Mouse (Mus musculus) heart, adult 18-20 months (tissue): ENCODE measurements around the gene Fars2. TPM values are rescaled to one million over a fixed set of nuclear protein-coding genes. Genes with fewer than 3 reads are reported as not detected.

Source experiments
- DNase-seq, 2 experiments: peaks; one replicate each; pipeline ENCODE4 v3.0.0; 2021 to 2022; ENCODE audit warnings: mixed read lengths in 1 of 2
- long read RNA-seq, 2 experiments: library from polyadenylated mRNA; stranded (forward); transcript quantifications; one replicate each; pipeline ENCODE4 v2.0.0; 2021
- total RNA-seq, 2 experiments: library from RNA; stranded (reverse); gene quantifications; 2 replicates each; pipeline ENCODE4 v1.2.3; 2021

Gene Fars2
- total RNA-seq = 10 to 100 TPM; 80.0 to 86.2 TPM
- long read RNA-seq, experiment 1, transcript Fars2-201 (7 exons, 2,125 nt) = major isoform, 90 of 108 reads
- long read RNA-seq, experiment 1, transcript Fars2-208 (8 exons, 1,750 nt) = minor isoform, 5 of 108 reads
- long read RNA-seq, experiment 1, transcript Fars2-204 (1 exons, 461 nt) = minor isoform, 6 of 108 reads
- long read RNA-seq, experiment 1, partial matches to known transcripts = 3 of 108 reads
- long read RNA-seq, experiment 1, other reads (novel, unspliced or antisense) = 4 of 108 reads
- long read RNA-seq, experiment 2, transcript Fars2-201 (7 exons, 2,125 nt) = major isoform, 46 of 52 reads
- long read RNA-seq, experiment 2, partial matches to known transcripts = 1 of 52 reads
- long read RNA-seq, experiment 2, other reads (novel, unspliced or antisense) = 3 of 52 reads

DNA sequence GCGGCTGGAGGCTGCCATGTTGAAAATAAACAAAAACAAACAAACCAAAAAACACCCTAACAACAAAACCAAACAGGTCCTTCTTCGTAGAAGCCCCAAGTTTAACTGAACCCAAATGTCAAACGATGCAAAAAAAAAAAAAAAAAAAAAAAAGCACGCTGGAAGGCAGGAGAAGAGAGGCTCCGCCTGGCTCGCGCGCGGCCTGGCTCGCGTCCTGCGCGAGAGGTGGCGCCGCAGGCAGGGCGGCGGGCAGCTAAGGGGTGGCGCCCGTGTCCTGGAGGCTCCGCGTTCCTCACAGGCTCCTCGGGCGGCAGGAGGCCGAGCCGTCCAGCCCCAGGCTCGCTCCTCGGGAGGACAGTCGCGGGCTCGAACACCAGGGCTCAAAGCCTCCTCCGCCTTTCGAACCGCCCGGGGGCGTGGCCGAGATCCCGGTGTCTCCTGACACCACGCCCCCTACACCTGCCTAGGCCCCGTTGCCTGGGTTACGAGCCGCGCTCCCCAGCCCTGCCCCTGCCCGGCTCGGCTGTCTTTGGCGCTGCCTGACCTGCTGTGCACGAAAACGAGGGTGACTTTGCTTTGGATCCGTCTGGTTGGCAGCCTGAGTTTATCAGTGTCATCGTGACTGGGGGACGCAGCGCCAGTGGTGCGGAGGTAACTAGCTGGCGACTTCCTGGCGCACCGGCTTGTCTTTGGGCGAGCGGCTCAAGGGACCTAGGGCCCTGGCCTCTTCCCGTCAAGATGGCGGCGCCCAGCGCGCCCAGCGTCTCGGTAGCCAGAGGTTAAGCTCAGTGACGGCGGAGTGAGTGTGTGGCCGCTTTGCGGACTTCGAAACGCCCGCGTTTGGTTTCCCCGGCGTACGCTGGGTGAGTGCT is at the start of gene Fars2, which contains the start of gene Lyrm4:
Gene Fars2, plus strand, starts transcription at position 270 of the 872 bp plus-strand sequence.
Gene Lyrm4, minus strand, starts transcription at position 384 of the 872 bp plus-strand sequence.
- peak; percentile 98 for DNase-seq

DNA sequence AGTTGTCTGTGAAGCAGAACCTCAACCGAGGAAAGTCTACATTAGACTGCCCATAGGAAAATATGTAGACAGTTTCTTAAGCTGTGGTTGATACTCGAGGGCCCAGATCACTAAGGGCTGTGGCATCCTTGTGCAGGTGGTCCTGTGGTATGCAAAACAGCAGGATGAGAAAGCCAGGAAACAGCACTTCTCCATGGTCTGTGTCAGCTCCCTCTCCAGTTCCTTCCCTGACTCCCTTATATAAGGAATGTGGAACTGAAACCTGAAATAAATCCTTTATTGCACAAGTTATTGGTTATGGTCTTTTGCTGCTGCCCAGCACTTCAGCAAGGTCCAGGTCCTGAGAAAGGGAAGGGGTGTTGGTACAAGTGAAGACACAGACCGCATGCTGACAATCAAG is 42.7 kb upstream of the Fars2 start:
- DNase-seq = no peak

DNA sequence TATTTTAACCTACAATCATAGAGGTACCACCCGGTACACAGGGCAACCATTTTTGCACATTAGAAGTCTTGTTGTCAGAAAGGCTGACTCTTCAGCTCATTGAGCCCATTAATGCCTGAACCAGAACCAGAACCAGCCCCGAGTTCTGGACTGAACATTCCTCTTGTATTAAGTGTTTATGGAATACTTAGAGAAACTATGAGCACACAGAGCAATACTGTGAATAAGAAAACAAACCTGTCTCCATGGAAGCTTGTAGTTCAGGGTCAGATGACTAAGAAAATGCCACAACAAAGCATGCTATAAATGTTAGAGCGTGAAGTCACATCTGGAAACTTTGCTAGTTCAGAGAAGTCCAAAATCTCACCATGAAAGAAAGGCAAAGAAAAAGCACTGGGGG is 35.6 kb upstream of the Fars2 start:
- DNase-seq = no peak

DNA sequence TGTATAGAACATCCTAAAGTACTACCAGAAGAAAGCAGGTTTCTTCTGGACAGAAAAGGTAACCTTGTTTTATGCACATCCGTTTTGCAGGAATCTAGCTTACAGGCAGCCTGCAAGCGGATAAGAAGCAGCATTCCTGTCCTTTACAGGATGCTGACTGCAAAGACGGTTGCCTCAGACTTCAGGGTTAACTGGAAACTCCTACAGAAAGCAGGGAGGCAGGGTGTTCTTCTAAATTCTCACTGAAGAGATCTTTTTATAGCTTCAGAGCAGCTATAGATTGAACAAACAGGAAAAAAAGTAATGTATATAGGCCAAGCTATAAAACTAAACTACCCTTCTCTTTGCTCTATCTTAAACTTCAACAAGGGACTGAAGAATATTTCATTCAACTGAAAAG is 32.5 kb upstream of the Fars2 start:
- DNase-seq = no peak

DNA sequence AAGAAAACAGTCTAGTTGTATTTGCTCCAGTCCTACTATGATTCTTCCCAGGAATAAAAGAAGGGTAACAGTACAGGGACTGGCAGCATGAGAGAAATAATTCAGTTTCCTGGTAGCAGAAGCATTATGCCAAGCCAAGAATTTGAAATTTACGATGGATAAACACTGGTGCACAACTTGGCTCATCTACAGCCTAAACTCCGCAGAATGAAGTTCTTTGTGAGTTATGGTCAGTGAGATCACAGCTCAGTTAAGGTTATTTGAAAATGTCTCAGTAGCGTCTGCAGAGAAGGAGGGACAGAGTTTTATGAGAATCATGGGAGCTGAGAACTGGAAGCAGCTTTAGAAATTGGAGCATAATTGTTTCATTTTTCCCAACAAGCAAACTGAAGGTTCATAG is 31.2 kb upstream of the Fars2 start:
- DNase-seq = no peak

DNA sequence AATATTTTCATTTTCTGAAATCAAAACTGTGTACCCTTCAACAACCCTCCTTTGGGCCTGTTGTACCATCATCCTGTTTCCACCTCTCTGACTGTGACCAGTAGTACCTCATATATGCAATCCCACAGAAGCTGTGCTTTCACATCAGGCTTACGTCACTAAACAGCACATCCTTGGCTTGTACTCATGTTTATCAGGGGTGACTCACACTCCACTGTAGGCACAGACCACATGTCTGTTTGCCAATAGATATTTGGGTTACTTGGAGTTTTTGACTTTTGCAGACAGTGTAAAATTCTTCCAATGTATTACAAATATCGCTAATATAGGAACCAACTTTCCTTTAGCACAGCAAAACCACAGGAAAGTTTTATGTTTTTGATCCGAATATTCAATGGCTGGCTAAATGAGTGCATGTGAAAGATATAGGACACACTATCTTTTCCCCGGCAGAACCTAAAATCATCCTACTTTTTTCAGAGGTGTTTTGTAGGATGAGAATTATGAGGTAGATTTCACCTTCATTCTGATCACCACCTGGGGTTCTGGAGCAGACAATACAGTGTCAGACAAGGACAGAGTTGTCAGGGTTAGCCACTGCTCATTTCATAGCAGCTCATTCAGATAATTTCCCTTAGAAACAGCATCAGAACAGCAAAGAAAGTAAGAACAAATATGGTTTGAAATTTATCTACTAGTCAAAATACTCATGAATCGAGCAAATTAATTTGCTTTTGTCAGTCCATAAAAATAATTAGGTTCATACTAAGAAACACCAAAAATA is 30.4 kb upstream of the Fars2 start:
- peak; percentile 25 to 43 for DNase-seq

DNA sequence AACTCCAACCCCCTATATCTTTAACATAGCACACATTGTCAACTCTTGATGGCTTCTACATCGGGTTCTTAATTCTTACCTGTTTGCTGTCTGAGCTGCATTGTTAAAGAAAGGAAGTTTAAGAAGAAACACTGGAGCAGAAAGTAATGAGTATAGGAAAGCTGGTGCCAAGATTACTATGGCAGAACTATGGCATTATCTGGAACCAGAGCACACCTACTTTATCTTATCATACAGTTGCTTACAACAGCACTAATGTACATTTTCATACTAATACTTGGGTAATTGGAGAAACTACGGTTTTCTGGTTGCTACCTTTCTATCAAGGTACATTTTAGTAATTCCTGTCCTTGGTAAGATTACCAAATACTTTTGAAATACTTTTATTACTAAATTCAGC is 29.8 kb upstream of the Fars2 start:
- no peak for DNase-seq

DNA sequence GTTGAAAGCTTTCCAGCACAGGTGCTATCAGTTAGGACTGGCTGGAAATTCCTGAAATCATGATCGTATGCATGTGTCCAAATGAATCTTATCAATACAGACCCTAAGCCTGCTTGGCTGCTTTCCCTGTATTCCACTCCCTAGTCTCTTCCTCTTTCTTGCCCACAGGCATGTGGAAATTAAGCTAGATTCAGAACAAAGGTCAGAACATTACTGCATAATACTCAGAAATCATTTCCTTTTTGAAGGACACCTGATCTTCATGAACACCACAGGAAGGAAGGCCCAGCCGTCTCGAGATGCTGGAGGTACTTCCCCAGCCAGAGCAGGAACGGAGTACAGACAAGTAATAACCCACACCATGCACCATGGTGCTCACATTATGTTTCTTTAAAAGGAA is 29.0 kb upstream of the Fars2 start:
- DNase-seq = peak in 1 of 2 experiments; percentile 11

DNA sequence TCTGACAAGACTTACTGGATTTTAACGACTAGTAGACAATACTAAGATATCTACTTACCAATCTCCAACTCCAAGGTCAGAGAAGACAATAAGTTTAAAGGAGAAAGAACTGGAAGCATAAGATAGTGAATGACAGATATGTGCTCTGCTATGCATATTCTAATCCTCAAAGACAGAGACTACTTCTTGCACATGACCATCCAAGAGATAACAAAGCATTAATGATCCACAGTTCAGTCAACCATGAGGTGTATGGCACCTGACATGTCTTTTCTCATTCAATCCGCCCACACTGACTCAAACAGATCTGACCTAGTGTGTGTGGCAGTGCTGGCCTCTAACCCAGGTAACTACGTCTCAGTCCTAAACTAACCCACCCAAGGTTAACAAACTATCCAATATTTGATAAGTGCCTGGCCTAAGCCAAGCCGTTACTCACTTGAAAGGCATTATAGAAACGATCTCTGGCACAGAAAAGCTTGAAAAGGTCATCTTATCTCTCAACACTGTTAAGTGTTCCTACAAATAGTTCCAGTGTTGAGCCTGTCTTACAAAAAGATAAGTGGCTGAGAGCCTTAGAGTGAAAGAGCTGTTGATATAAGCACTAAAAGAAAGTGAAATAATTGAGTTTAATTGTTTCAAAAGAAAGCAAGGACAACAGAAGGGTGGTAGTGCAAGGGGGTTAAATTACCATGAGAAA is 20.4 kb upstream of the Fars2 start:
- DNase-seq = peak; percentile 27 to 28

DNA sequence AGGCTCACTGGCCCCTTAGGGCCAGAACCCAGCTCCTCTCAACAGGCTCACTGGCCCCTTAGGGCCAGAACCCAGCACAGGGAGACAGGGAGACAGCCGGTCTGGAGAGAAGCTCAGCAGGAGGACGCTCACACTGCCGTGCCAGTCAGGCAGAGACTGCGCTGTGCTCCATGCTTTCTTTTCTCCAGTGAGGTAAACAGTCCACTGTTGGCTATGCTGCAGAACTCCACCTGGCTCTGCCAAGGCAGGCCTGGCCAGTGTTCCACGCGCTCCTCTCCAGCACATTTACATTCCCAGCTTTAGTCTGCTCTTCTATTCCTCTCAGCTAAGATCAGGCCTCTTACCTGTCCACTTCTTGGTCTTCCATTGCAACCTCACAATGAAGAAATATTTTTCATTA is 11.6 kb upstream of the Fars2 start:
- DNase-seq = peak; percentile 26 to 38

DNA sequence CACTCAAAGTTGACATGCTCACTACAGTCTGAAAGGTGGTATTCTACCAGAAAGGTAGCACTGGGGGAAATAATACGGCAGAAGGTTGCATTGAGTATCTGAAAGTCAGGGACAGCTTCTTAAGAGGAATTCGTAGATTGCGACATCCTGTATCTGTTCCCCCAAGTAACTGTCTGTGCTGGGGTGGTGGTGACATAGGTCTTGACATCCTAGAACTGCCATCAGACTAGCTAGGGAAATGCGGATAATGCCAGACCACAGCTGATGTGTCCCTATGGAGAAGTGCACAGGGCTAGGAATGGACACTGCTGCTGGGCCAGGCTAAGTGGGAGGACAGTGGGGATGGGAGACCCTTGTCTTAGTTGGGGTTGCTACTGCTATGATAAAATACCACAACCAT is 8.7 kb upstream of the Fars2 start:
- no peak for DNase-seq

DNA sequence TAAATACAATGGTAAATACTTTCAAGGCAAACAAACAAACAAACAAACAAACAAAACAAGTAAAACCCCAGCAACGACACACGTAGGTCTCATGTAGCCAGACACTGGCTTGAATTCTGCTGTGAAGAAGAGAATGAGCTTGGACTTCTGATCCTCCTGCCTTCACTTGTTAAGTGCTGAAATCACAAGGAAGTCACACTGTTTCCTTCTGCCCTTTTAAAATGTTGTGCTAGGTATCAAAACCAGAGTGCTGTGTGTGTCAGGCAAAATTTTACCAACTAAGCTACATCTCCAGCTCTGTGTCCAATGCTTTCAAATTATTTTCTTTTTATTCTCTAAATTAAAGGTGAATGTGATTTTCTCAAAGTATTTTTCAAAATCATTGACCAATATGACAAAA is 5.9 kb upstream of the Fars2 start:
- DNase-seq = no peak

DNA sequence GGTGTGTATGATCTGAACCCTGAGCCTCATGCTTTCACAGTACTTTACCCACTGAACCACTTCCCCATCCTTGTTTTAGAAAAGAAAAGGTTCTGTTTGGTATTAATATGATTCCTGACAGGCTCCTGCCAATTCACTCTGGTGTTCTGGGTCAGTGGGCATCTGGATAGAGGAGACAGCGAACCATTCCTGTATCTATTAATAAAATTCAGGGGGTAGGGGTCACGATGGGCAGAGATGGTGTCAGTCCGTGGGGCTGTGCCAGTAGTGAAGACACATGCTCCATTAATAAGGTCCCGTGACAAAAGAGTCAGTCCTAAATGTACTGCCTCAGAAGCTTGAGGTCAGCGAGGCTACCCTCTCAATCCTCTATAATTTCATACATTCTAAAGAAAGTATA is 4.0 kb upstream of the Fars2 start:
- no peak for DNase-seq

DNA sequence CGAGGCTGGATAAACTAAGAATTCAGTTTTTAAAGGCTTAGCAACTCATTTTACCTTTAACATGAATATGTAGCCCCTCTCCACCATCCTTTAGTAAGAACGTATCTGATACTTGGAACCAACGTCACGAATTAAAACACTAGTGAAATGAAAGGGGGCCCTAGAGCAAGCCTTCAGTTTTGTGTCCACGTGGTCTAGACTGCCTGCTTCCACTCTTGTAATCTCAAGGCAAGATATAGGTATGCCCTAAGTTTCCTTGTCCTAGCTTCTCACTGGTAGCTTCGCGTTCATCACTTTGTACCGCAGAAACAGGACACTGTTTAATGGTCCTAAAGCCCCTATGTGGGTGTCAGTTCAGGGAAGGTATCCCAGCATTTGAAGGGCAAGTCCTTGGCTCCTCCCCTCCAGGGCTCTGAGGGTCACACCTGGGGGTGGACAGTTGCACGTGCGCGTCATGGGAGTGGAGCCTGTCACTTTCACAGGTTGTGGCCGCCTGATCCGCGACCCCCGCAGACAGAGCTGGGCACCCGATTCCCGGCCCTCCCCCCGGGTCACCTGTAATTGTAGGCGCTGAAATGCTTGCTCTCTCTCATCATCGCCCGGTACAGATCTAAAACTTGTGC is 581 bp upstream of the Fars2 start:
- peak; percentile 35 to 63 for DNase-seq

DNA sequence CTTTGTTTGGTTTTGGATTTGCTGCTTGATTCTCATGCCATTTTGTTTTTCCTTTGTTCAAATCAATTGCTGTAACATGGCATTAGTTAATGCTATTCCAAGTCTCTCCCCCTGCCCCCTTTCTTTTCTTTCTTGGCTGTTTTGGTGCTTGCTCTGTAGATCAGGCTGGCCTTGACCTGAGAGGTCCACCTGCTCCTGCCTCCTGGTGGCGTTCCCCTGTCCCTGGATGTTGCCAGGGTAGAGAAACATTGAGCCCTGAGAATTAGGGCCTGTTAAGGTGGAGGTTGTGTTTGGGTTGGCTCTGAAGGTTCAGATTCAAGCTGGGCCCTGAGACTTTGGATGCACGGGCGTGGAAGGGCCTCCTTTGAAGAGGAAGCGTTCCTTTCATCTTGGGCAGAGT is 2.5 kb downstream of the Fars2 start:
- DNase-seq = no peak

DNA sequence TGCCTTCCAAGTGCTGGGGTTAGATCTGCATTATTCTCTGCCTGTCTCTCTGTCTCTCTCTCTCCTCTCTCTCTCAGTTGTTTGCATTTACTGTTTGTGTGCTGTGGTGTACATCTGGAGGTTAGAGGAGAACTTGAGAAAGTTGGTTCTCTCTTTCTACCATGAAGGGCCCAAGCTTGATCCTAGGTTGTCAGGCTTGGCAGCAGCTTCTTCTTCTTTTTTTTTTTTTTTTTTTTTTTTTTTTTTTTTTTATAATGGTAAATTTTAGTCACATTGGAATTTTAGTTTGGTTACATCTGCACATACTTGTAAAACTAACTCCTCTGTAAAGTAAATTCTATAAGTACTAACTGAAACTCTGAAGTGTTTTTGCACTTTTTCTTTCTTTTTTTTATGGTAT is 3.4 kb downstream of the Fars2 start:
- no peak for DNase-seq

DNA sequence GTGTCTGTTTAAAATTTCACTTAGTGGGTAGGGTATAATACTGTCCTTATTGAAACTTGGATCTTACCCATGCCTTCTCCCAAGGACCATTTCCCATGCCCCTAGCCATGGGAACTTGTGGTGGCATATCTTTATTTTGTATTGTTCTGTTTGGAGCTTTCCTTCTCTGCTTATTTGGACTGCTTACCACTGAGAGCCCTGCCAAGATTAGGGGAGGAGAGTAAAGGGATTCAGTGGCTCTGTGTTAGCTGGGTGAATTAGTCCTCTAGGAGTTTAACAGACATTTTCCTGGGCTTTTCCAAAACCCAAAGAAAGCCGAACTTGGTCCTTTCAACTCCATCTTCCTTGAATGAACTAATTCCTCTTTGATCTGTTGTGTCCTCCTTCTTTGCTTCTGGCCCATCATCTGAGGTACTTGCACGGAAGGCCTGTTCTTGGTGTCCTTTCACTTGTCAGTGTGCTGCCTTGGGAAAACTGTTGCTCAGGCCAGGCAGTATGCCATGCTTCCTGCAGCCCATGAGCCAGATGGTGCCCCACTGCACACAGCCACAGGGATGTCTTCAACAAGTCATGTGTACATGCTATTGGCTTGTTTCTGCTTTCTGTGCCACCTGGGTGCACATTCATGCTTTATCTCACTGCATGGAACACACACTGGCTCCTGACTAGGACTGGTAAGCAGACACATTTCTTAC is 12.3 kb downstream of the Fars2 start:
- DNase-seq = no peak

DNA sequence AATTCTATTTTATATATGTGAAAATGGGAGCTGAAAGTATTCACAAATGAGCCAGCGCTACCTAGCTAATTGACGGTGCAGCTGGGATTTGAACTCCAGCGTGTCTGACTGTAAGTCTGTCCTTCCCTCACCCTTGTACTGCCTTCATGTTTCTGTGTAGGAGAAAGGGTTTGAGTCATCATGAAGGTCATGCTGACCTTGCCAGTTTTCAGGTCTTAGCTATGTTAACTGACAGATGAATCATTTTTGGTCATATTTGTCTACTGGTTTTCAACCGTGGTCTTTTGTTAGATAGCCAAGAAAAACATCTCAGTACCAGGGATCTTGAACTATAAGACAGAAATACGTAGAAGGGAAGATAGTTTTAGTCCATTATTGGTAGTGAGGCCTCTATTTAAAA is 14.2 kb downstream of the Fars2 start:
- DNase-seq = no peak

DNA sequence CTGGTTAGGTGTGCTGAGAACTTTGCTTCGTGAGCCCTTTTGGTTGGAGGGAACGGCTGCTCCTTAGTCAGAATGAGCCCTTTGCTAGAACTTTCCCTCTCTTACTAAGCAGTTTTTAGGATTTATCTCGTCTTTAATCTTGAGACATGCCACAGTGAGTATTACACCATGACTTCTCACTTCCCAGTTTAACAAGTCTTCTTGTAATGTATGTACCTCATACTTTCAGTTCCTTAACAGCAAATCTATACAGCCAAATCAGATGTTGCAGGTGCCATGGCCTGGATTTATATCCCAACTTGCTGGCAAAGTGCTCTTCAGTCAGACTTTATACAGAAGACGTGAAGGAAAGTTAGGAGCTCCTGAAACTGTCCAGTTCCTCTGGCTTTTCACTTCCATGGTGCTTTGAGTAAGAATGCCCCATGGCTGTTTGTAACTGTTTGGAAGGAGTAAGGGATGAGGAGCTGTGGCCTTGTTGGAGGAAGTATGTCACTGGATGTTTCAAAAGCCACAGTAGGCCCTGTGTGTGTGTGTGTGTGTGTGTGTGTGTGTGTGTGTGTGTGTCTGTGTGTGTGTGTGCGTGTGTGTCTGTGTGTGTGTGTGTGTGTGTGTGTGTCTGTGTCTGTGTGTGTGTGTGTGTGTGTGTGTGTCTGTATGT is 14.9 kb downstream of the Fars2 start:
- no peak for DNase-seq

DNA sequence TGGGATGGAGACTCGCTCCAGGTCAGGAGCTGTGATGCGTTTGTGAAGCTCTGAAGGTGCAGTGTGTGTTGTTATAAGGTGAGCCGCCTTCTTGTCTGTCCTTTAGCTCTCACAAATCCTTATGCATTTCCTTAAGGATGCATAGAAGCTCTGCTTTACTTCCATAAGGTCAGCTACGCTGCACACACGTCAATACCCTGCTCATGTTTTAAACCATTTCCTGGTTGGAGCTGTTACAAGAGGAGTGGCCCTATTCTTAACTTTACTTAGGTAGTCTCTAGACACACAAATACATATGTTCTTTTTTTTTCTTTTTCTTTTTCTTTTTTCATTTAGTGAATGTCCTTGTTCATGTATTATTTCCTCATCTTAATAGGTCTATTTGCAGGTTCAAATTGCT is 22.5 kb downstream of the Fars2 start:
- DNase-seq = no peak
